Mouse (Mus musculus) cerebellum, adult 18-20 months (tissue): ENCODE measurements around the gene Arhgef40.
"Not testable (repeated sequence)": the region's sequence is repeated elsewhere in the genome, so short reads cannot be mapped to it uniquely, and the experiment has no call there.

ENCODE experiments used
- DNase-seq, 2 experiments: peaks; one replicate each; pipeline ENCODE4 v3.0.0; 2021

Gene Arhgef40

DNA sequence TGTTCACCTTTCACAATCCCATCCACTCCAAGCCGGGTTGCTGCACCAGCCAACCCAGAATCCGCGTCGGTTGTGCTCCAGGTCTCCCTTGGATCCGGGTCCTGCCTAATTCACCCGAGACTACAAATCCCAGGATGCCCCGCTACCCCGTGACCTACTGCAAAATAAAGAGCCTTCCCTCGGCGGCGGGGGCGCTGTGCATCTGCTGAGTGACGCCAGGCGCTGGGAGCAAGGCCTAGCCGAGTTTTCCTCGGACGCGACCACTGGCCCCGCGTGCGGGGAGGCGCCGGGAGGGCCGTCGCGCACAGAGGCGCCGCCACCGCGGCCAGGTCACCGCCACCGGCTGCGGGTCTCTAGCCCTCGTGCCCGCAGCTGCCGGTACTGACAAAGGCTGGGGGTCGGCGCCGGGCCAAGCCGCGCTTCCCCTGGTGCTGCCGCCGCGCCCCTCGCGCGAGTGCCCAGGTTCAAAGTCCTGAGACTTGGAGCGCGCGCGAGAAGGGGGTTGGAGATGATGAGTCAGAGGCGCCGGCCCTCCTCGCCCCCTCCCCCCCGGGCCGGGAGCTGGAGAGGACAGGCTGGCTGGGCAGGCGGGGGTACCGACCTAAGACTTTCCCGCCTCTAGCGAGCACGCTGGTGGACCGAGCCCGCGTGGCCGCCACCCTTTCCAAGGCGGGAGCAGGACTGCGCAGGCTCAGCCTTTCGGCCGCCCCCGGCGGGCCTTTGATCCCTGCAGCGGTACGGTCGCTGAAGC, 35.2 kb downstream of the Arhgef40 start:
- peak; percentile 98 to 99 for DNase-seq

DNA sequence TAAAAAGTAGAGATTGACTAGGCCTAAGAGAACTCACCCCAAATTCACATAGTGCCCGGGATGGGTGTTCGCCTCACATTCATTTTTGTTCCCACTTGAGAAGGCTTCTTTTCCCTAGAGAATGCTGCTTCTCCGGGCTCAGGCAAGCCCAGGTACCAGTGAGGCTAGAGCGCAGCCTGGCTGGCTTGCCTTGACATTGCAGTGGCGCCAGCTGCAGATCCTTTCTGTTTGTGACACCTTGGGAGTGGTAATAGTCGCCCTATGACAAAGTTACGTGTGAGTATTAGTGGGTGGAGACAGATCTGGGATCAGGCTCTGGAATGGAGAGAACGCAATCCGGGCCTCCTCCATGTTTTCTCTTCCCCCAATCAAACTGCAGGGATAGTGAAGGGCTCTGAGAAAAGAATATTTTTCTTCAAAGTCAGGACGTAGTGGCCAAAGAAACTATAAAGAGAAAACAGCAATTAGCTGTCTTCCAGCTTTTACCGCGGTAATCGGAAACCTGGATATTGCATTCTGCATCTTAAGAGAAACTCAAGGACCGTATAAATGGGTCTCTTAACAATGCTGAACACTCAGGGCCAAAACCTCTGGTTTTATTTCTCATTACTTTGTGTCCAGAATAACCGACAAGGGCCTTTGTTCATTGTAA, 36.1 kb downstream of the Arhgef40 start, which contains the start of gene Zfp219:
Gene Zfp219 (minus strand): TSS at position 248 of the 652 bp plus-strand sequence.
- DNase-seq: peak; percentile 64 to 72

DNA sequence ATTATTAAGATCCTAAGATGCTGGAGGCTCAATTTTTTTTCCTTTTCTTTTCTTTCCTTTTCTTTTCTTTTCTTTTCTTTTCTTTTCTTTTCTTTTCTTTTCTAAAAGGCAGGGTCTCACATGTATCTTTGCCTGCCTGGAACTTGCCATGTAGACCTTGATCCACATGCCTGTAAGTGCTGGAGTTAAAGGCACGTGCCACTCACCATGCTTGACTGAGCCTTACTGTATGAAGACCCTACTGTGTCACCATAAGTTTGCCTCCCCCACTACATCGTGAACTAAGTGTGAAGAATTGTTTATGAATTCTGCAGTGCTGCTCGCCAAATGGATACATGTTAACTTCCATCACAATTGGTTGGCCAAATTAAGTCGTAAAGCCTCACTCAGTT, 36.6 kb downstream of the Arhgef40 start:
- no peak for DNase-seq

DNA sequence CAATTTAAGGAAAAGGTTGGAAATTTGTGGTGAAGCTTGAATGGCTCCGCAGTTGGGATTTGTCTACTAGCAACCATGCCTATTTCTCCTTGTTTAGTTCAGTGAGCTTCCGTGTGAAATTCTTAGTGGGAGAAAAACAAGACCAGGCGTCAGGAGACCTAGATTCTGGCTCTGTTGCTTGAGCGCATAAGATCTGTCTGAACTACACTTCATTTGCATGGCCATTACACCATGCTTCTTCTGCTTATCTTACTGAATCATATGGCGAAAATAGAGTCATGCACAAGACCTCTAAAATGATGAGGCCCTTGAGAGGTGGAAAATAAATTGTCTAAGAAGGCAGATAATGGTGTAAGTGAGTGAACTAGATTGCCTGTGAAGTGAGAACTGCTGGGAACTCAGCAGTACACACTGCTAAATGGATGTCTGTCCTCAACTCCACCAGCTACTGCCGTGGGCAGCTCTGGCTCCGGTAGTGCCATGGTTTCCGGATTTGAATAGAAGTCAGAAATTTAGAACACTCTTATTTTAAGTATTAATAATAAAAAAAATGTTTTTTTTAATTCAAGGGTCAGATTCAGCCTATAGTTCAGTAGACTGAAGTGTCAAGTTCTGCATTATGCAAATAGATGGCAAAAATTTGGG, 37.2 kb downstream of the Arhgef40 start:
- peak in 1 of 2 experiments; percentile 18 for DNase-seq

DNA sequence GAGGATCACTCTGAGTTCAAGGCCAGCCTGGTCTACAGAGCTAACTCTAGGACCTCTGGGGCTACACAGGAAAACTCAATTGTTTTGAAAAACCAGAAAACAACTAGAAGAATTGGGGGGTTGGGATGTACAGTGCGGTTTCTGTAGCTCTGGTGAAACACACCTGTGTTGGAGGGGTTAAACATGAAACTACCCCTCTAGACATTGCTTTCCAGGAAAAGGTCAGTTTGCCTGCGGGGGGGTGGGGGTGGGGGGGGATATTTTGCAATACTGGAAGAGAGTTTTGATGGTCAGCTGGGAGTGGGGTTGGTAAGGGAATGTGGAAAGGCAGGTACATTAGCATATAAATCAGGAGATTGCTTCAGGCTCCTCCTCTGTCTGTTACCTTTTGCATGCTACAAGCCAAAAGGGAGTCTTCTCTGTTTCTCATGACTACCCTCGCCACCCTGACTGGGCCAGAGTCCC, 37.8 kb downstream of the Arhgef40 start:
- DNase-seq: peak in 1 of 2 experiments; percentile 9

DNA sequence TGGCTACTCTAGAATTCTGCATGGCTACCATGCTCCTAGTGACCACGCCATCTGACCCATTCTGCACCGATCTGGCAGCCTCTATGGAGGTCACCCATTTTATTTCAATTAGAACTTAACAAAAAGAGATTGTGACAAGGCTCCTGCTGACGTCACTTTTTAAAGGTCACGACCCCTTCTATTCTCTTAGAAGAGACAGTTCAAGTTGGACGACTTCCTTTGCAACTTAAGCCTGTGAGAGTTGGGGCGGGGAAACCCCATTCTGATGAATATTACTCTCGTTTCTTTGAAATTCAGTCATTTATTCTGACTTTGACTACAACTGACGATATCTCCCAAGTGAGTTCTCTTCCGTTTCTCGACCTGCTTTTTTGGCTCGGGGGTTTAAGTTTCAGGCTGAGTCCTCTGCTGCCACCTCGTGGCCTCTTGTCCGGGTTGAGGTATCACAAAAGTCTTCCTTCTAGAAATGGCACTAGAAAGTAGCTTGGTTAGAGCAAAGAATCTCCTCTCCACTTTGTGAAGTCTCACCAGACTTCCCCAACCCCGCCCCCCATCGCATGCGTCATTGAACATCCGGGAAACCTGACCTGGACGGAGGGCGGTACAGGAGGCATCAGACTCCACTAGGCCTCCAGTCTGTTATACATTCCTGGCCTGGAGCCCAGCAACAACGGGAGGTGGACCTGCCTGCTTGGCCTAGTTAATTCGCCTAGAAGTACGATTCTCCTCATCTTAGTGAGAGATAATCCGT, 38.4 kb downstream of the Arhgef40 start:
- DNase-seq: peak; percentile 89 to 90

DNA sequence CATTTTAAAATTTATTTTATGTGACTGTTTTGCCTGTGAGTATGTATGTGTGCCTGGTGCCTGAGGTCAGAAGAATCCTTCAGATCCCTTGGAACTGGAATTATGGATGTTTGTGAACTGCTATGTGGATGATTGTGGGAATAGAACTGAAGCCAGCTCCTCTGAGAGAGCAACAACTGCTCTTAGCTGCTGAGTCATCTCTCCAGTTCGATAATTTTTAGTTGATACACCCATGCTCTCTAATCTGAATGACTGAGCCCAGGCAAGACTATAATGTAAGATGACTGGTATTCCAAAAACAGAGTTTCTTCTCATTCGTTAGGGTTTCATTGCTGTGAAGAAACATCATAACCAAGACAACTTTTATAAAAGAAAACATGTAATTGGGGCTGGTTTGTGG, 39.6 kb downstream of the Arhgef40 start:
- no peak for DNase-seq

DNA sequence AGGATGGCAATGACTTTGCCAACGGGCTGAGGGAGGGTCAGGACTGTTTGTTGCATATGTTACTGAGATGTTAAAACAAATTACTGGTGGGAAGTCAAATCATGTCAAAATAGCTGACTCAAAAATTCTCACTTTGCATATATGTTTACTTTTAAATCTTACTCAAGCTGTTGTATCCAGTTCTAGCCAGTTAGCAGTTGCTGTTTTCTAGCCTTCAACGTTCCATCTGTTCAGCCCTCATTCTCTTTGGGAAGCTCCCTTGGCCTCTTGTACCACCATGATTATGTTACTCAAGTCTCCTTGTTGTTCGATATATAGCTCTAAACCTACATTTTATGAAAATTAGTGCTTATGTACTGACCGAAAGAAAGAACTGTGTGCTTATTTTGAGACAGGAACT, 41.8 kb downstream of the Arhgef40 start:
- no peak for DNase-seq

DNA sequence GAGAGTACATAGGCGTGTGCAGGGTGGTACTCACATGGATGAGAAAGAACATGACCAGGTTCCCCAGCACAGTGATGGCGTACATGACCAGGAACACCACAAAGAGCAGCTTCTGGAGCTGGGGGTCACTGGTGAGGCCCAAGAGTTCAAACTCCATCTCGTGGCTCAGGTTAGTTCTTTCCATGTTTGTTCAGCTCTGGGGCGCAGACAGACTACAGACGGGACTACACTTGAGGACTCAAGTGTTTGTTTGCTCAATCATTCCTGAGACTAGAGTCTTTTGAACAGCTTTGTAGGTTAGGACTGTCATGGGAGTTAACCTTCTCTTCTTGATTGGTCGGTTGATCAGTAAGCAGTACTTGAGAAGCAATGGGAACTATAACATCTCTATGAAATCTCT, 51.4 kb downstream of the Arhgef40 start:
- no peak for DNase-seq

DNA sequence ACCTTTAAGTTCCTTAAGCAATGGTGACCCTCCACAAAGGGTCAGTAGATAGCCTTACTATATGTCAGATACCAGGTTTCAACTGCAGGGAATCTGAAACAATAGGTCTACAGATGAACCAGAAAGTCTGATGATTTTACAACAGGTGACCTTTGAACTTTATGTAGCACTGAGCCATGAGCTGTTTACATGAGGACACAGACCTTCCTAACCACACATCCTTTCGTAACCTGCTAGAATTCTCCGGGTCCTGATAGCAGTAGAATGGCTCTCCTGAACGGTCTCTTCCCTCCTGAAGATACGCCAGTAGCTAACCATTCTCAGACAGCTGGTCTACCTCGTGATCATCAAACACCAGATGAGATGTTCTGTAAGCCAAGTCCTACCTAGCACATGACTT, 54.8 kb downstream of the Arhgef40 start:
- DNase-seq: no peak

DNA sequence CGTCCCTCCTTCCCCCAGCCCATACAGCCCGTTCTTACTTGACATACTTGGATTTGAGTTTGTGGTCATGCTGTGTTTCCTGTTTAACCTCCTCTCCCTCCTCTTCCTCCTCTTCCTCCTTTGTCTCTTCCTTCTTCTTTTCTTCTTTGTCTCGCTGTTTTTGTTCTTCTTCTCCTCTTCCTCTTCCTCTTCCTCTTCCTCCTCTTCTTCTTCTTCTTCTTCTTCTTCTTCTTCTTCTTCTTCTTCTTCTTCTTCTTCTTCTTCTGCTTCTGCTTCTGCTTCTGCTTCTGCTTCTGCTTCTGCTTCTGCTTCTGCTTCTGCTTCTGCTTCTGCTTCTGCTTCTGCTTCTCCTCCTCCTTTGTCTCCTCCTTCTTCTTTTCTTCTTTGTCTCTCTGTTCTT, 57.8 kb downstream of the Arhgef40 start, which contains the start of gene Olfr221:
Gene Olfr221 (minus strand): TSS at position 101 of the 400 bp plus-strand sequence.
- DNase-seq: not testable (repeated sequence)

DNA sequence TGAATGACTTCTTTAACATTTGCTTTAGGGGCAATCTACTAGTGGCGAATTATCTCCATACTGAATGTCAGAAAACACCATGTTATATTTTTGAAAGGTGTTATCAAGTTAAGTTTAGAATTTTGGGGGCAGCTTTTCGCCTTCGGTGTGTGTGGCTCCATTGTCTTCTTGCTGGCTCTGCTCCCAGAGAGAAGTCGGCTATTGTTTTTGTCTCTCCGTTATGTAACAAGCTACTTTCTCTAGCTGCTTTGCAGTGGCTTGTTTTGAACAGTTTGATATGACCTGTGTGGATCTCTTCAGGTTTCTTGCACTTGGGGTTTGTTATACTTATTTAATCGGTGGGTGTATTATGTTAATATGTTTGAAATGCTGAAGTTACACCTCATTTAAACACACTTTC, 58.9 kb downstream of the Arhgef40 start:
- DNase-seq: no peak

DNA sequence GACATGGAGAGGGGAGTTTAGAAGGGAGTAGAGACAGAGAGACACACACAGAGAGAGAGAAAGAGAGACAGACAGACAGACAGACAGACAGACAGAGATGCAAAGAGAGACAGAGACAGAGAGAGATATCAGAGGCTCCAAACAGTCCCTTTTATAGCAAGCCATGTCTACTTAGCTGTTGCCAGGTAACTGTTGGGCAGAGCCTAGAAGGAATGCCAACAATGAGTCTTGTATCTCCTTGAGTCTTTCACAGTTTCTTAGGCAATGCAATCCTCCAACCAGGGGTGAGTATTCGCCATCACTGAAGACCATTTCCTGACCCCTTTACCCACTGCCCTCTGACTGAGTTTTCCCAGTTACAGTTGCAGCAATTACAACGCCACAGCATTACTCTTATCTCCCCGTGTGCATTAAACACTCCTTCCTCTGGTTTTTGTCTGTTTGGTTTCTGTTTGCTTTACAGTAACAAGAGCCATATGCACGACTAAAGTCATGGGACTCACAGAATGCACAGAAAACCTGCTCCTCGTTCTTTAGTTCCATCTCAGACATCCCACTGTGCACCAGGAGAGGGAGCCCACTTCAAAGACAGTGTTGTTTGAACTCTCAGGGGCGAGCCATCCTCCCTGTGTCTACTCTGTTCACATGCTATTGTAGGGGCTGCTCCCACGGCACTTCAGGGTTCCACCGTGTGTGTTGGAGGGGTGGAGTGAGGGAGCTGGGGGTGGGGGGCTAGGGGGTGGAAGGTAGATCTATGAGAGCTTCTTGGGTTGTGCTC, 60.6 kb downstream of the Arhgef40 start:
- DNase-seq: peak; percentile 67 to 75

DNA sequence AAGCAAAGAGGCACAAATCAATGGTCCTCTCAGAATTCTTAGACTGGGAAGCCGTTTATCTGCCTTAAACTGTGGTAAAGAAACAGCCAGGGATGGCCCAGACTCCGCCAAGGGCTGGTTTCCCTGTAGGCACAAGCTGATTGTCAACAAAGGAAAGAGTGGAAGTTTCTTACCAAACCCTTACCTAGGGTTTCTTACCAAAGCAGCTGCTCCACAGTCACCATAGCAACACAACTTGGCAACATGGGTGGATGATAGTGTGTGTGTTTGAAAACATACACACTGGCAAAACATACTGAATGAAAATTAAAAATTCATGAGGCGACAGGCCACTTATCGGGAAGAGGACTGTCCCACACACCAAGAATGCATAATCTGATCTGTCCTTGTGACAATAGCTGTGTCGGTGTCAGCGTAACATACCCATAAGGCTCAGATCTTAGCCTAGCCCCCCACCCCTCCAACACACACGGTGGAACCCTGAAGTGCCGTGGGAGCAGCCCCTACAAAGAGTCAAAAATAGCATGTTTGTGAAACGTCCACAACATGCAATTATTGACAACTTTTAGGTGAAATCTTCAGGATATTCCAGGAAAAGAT, 61.5 kb downstream of the Arhgef40 start:
- no peak for DNase-seq

DNA sequence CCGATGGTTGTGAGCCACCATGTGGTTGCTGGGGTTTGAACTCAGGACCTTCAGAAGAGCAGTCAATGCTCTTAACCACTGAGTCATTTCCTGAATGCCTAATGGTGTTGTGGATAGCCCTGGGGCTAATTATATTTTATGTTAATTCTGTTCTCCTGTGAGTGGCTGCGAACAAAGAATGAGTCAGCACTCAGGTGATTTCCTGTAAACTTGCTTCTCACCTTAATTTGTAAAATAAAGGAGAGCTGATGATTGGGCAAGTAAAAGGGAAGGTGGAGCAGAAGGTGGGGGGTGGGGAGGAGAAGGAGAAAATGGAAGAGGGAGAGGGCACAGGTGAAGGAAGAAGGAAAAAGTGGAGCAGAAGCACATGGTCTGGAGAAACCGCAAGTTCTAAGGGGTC, 68.2 kb downstream of the Arhgef40 start:
- DNase-seq: not testable (repeated sequence)
